Mouse (Mus musculus) forebrain, embryonic 12.5 days (tissue): ENCODE results near the gene Cant1. TPM values are rescaled to one million over a fixed set of nuclear protein-coding genes. Genes with fewer than 3 reads are reported as not detected.

Experiments
- ATAC-seq: fragments of 200-750 bp; cut with Nextera tagmentation; 2 replicates; pipeline ENCODE4 v1.8.0; 2017; ENCODE audit warnings: moderate TSS enrichment; ENCODE audit not compliant: low FRiP score
- H3K27ac ChIP-seq: fragments of 300-500 bp; sonication (generic); 2 replicates; pipeline ENCODE4 v1.5.1; 2016; ENCODE audit warnings: mild to moderate bottlenecking
- H3K27me3 ChIP-seq: fragments of 300-500 bp; sonication (generic); 2 replicates; pipeline ENCODE4 v1.6.1; 2016; ENCODE audit warnings: mild to moderate bottlenecking
- H3K36me3 ChIP-seq: fragments of 300-500 bp; sonication (generic); replicated peaks from 2 replicates; pipeline ENCODE4 v1.6.1; 2016; ENCODE audit warnings: mild to moderate bottlenecking
- H3K4me1 ChIP-seq: fragments of 300-500 bp; sonication (generic); 2 replicates; pipeline ENCODE4 v1.6.1; 2016
- H3K4me2 ChIP-seq: fragments of 300-500 bp; sonication (generic); 2 replicates; pipeline ENCODE4 v1.6.1; 2016; ENCODE audit warnings: mild to moderate bottlenecking, moderate library complexity
- H3K4me3 ChIP-seq: fragments of 300-500 bp; sonication (generic); replicated peaks from 2 replicates; pipeline ENCODE4 v1.5.1; 2016; ENCODE audit warnings: mild to moderate bottlenecking
- H3K9ac ChIP-seq: fragments of 300-500 bp; sonication (generic); 2 replicates; pipeline ENCODE4 v1.6.1; 2016; ENCODE audit warnings: mild to moderate bottlenecking
- H3K9me3 ChIP-seq: fragments of 300-500 bp; sonication (generic); 2 replicates; pipeline ENCODE4 v1.6.1; 2016
- WGBS: fragments of 180-500 bp; shearing (Covaris S2); methylation state at CpG from one replicate; pipeline ENCODE4 v1.1.7; 2016; 5-methylcytosine and 5-hydroxymethylcytosine counted together
- polyA plus RNA-seq: library from polyadenylated mRNA; unstranded; fragments of >200 nt; fragmentation: Nextera tagmentation; extraction: Ambion mirVana; gene quantifications from 2 replicates; pipeline ENCODE4 v1.2.1, GENCODE M21; 2016

The Cant1 gene
- polyA plus RNA-seq, 1 experiment from 2014 or later: 27.0 TPM

DNA sequence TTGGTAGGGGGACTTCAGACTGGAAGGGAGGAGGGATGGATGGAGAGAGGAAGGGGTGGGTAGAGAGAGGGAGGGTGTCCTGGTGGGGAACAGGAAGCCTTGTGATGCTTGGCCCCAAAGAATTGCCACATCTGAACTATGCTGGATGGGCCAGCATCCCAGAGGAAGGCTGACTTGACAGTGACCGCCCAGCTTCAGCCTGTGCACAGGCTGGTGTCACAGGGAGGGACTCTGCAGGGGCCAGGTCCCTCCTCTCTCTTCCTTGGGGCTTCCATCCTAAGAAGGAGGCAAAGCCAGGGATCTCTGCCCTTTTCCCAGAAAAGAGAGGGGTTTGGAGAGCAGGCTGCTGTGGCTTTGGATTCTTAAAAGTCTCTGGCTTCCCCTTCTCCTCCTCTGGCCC, 56.4 kb downstream of the Cant1 start:
- Histone ChIP-seq H3K4me2 (no peak overlapping the region), H3K4me1 (peaks cover 14% of the 10 kb centered on the region), H3K4me3 (no peak overlapping the region), H3K9me3 (no peaks in the 10 kb centered on the region), H3K27me3 (peaks cover 7% of the 10 kb centered on the region; the same call in 1 of the 2 replicates), H3K9ac (no peak overlapping the region), H3K36me3 (no peaks in the 10 kb centered on the region), H3K27ac (peak overlapping the region; percentile 46; the same call in 1 of the 2 replicates)
- no peak for ATAC-seq
- 63% methylated on average over 1 of the region's 1 CpGs for WGBS

GRCm38 (mm10) chr11:118360907-118361341, 58.0 kb downstream of the Cant1 start:
- no peak for ATAC-seq
- no peaks in the 10 kb centered on the region for H3K9me3 ChIP-seq
- WGBS: 81% methylated on average over 10 of the region's 10 CpGs
- H3K4me3 ChIP-seq: no peak overlapping the region
- H3K4me2 ChIP-seq: no peak overlapping the region
- no peak overlapping the region for H3K9ac ChIP-seq
- peaks cover 7% of the 10 kb centered on the region; the same call in 1 of the 2 replicates for H3K27me3 ChIP-seq
- H3K36me3 ChIP-seq: no peaks in the 10 kb centered on the region
- H3K4me1 ChIP-seq: peaks cover 14% of the 10 kb centered on the region
- H3K27ac ChIP-seq: no peak overlapping the region

- no peak for ATAC-seq
- Histone ChIP-seq H3K36me3 (no peaks in the 10 kb centered on the region), H3K4me3 (no peak overlapping the region), H3K4me1 (peaks cover 19% of the 10 kb centered on the region), H3K27ac (no peak overlapping the region), H3K4me2 (no peak overlapping the region), H3K27me3 (peaks cover 7% of the 10 kb centered on the region; the same call in 1 of the 2 replicates), H3K9me3 (no peaks in the 10 kb centered on the region), H3K9ac (no peak overlapping the region)
- WGBS: 85% methylated on average over 7 of the region's 7 CpGs
These were observed 58.4 kb downstream of the Cant1 start for GRCm38 (mm10) chr11:118360491-118360890.

Other genes with a start within 250 kb of the Cant1 start
- gene Cyth1, start 170.5 kb downstream of the Cant1 start, polyA plus RNA-seq: 24.0 and 24.9 TPM in 2 replicates
- 17.1 and 19.6 TPM in 2 replicates for gene Usp36, start 128.8 kb downstream of the Cant1 start, polyA plus RNA-seq
- gene Cep295nl, start 76.6 kb downstream of the Cant1 start, polyA plus RNA-seq: 0.32 and 0.41 TPM in 2 replicates
- 47.0 and 48.0 TPM in 2 replicates for gene Timp2, start 63.3 kb downstream of the Cant1 start, polyA plus RNA-seq
- gene Lgals3bp, start 17.0 kb downstream of the Cant1 start, polyA plus RNA-seq: 1.2 TPM in 2 replicates
- 1.8 and 2.9 TPM in 2 replicates for gene C1qtnf1, start 9.1 kb upstream of the Cant1 start, polyA plus RNA-seq
- gene Engase, start 57.7 kb upstream of the Cant1 start, polyA plus RNA-seq: 6.2 and 9.0 TPM in 2 replicates